Mouse (Mus musculus) small intestine, adult 2 months (tissue): Measurements from ENCODE around the gene Vgll4. TPM values are rescaled to one million over a fixed set of nuclear protein-coding genes. Genes with fewer than 3 reads are reported as not detected.

ENCODE experiments used
- H3K27ac ChIP-seq: fragments of 200-500 bp; 2 replicates; pipeline ENCODE4 v1.5.1; 2012; ENCODE audit warnings: low read depth, low read length, control low read depth, inconsistent platforms; ENCODE audit not compliant: insufficient read depth
- H3K27me3 ChIP-seq: fragments of 200-500 bp; 2 replicates; pipeline ENCODE4 v1.6.1; 2012; ENCODE audit warnings: mild to moderate bottlenecking, moderate library complexity, low read length, inconsistent platforms; ENCODE audit not compliant: control insufficient read depth, insufficient read depth
- H3K36me3 ChIP-seq: fragments of 200-500 bp; 2 replicates; pipeline ENCODE4 v1.6.1; 2012; ENCODE audit warnings: mild to moderate bottlenecking, low read length, control low read depth, inconsistent platforms; ENCODE audit not compliant: control insufficient read depth, insufficient read depth
- H3K4me1 ChIP-seq: fragments of 200-500 bp; 2 replicates; pipeline ENCODE4 v1.6.1; 2012; ENCODE audit warnings: low read length, inconsistent platforms, mixed read lengths; ENCODE audit not compliant: control insufficient read depth, insufficient read depth, insufficient read length
- H3K4me3 ChIP-seq: fragments of 200-500 bp; 2 replicates; pipeline ENCODE4 v1.5.1; 2012; ENCODE audit warnings: low read depth, mild to moderate bottlenecking, control low read depth, inconsistent platforms, low read length, moderate library complexity
- CTCF ChIP-seq: fragments of 200-500 bp; IDR thresholded peaks from 2 replicates; pipeline ENCODE4 v1.5.1; 2012; ENCODE audit warnings: low read depth, mild to moderate bottlenecking, control low read depth, inconsistent platforms, low read length, moderate library complexity, mixed read lengths; ENCODE audit not compliant: insufficient replicate concordance, insufficient read length; ENCODE audit errors: extremely low read depth
- POLR2A ChIP-seq: fragments of 200-500 bp; IDR thresholded peaks from 2 replicates; pipeline ENCODE4 v1.6.1; 2012; ENCODE audit warnings: low read depth, mild to moderate bottlenecking, control low read depth, inconsistent platforms, low read length, moderate library complexity
- WGBS: fragments of 180-500 bp; shearing (Covaris S2); methylation state at CpG from one replicate; pipeline ENCODE4 v1.1.7; 2018; 5-methylcytosine and 5-hydroxymethylcytosine counted together
- polyA plus RNA-seq: library from polyadenylated mRNA; depleted of rRNA; stranded (reverse); fragments of >200 nt; gene quantifications from 2 replicates; pipeline ENCODE4 v1.2.3, GENCODE M21; 2012

Vgll4 gene
- polyA plus RNA-seq, 1 experiment: 48.1 TPM

DNA sequence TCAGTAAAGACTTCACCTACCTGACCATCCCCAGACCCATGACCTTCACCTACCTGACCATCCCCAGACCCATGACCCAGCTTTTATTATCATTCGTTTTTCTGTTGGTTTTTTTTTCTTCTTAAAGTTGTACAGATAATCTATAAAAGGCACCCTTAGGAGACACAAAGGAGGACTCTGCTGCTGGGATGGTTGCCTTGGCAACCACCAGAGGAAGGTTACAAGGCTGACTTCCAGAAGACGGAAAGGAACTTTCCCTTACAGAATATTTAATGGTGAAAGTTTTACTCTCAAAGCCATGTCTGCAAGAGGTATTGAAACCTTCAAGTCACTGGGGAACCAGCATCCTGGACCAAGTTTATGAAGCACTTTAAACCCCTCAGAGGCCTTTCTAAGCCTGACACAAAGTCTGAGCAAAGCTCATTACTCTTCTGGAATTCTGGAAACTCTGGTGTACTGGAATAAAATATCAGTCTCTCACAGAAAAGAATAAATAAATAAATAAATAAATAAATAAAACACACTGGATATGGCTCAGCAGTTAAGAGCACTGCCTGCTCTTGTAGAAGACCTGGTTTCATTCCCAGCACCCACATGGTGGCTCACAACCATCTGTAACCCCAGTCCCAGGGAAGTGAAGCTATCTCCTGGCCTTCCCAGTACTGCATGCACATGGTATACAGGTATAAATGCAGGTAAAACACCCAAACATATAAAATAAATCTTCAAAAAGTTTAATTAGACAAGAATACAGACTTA, 3.2 kb downstream of the Vgll4 start:
- no peak overlapping the region for H3K4me3 ChIP-seq
- no peaks in the 10 kb centered on the region for H3K36me3 ChIP-seq
- H3K27ac ChIP-seq: no peak overlapping the region
- no peak for TF ChIP-seq CTCF
- TF ChIP-seq POLR2A: no peak
- no peaks in the 10 kb centered on the region for H3K27me3 ChIP-seq
- 17% methylated on average over 2 of the region's 2 CpGs for WGBS
- H3K4me1 ChIP-seq: peaks cover 18% of the 10 kb centered on the region

DNA sequence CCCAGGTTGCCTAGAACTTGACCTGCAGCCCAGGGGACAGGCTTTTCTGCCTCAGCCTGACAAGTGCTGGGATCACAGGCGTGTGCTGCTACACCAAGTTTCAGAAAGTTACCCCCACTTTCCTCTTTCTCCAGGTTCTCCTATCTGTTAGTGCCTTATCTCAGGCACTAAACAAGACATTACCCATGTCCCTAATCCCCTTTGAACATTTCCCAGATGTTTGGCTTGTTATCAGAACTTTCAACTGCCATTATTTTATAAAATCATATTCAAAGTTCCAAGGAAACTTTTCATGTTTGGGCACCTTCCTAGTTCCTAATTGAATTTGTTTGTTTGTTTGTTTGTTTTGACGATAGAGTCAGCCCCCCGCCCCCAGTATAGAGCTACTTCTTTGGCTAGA, 4.0 kb downstream of the Vgll4 start:
- H3K4me1 ChIP-seq: peaks cover 18% of the 10 kb centered on the region
- H3K4me3 ChIP-seq: no peak overlapping the region
- H3K27me3 ChIP-seq: no peaks in the 10 kb centered on the region
- H3K36me3 ChIP-seq: no peaks in the 10 kb centered on the region; the same call in 1 of the 2 replicates
- 35% methylated on average over 3 of the region's 3 CpGs for WGBS
- TF ChIP-seq POLR2A (no peak), CTCF (no peak)
- no peak overlapping the region for H3K27ac ChIP-seq

DNA sequence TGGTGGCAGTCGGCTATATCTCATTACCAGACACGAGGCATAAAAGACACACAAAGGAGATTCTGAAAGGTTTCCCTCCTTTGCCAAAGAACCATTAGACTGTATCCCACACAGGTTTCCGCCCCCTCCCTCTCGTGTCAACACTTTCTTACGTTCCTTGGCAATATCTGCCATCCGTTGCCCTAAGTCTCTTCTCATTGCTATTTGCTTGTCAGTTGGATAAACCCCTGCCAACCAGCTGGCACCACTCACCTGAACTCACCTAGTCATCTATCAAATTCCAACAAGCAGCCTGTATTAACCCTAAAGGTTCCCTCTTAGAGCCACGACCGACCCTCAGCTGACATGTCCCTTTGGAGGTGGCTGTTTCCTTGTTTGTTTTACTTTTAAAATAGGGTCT, 4.4 kb downstream of the Vgll4 start:
- H3K4me3 ChIP-seq: no peak overlapping the region
- H3K27ac ChIP-seq: no peak overlapping the region
- H3K27me3 ChIP-seq: no peaks in the 10 kb centered on the region
- H3K36me3 ChIP-seq: no peaks in the 10 kb centered on the region; the same call in 1 of the 2 replicates
- TF ChIP-seq CTCF (no peak), POLR2A (no peak)
- WGBS: 31% methylated on average over 8 of the region's 8 CpGs
- peaks cover 18% of the 10 kb centered on the region for H3K4me1 ChIP-seq

DNA sequence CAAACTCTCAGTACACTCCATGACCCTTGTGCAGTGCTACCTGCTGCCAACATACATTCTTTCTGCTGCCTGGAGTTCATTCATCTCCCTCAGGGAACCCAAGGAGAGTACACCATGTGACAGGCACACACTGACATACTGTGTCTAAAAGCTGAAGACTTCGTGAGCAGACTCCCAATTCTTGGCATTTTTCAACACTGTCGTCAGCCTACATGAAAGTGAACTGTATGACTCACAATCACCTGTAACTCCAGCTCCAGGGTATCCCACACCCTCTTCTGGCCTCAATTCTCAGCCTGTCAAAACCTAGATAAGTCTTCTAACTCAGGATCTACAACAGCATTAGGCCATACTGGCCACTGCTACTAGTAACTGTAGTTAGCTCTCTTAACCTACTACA, 5.6 kb downstream of the Vgll4 start:
- 46% methylated on average over 2 of the region's 2 CpGs for WGBS
- H3K27ac ChIP-seq: no peak overlapping the region
- H3K27me3 ChIP-seq: no peaks in the 10 kb centered on the region
- no peak overlapping the region for H3K4me3 ChIP-seq
- H3K36me3 ChIP-seq: peaks cover 2% of the 10 kb centered on the region; the same call in 1 of the 2 replicates
- H3K4me1 ChIP-seq: peaks cover 18% of the 10 kb centered on the region
- no peak for TF ChIP-seq POLR2A

DNA sequence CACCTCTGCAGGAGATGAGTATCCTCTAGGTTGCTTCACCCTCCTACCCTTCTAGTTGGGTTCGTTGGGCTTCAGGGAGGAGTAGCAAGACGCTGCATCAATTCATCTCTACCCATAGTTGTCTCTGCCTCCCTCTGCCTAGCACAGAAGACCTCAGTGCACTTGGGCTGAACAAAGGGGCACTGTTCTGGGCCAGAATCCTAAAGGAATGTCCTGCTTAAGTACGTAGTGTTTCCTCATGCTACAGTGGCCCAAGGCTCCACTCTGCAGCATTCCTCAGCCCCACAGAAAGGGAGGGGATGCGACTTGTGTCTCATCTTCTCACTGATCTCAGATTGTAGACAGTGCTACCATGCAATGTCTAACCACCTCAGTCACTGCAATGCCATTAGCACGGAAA, 6.2 kb downstream of the Vgll4 start:
- Histone ChIP-seq H3K27me3 (no peaks in the 10 kb centered on the region), H3K27ac (no peak overlapping the region), H3K4me1 (peaks cover 18% of the 10 kb centered on the region; the same call in 1 of the 2 replicates), H3K4me3 (no peak overlapping the region), H3K36me3 (peaks cover 2% of the 10 kb centered on the region; the same call in 1 of the 2 replicates)
- WGBS: 57% methylated on average over 5 of the region's 5 CpGs
- TF ChIP-seq CTCF (no peak), POLR2A (no peak)

DNA sequence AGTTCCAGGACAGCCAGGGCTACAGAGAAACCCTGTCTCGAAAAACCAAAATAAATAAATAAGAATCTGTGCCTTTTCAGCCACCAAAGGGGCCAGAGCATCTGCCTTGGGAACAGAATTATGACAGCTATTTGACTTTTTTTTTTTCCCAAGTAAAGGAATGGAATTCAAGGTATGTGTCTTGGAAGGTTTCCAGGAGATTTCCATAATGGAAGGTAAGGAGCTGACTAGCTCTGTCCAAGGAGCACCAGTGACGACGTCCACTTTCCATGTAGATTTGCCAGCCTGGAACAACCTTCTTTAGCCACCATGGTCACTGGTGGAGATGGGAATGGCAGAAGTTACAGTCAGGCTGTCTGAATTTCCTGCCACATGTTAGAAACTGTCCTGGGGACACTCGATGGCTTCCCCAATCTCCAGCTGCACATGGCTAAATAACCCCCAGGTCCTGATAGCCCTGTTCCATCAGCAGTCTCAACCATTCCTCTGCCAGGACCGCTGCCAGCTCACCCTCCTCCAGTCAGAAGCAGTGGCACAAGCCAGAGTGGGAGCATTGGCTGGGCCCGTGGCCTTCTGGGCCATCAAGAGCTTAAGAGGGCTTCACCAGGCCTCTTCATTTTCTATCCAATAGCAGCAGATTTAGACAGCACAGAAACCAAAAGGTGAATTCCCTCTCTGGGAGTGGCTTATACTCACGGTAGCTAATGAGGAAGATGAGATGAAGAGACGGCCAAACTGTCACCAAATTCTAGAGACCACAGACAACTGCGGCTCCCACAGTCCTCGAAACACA, 8.3 kb downstream of the Vgll4 start:
- Histone ChIP-seq H3K4me1 (peaks cover 16% of the 10 kb centered on the region; the same call in 1 of the 2 replicates), H3K36me3 (peaks cover 9% of the 10 kb centered on the region), H3K27ac (no peak overlapping the region), H3K27me3 (no peaks in the 10 kb centered on the region), H3K4me3 (no peak overlapping the region)
- no peak for TF ChIP-seq CTCF
- no peak for TF ChIP-seq POLR2A
- 55% methylated on average over 10 of the region's 10 CpGs for WGBS

DNA sequence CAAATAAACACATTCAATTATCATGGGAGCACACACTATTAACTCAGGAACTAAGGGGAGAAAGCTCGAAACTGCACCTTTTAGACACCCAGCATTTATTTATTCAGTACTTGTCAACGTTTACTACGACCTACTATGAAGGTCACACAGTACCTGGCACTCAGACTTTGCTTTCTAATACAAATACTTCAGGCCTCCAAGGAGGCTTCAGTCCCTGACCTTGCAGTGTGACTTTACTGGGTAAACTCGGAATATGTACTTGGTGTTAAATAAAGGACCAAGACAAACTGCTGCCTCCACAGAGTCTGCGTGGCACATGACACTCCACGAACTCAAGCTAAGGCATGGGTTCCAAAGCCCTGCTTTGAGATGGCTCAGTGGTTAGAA, 10.8 kb downstream of the Vgll4 start:
- H3K27me3 ChIP-seq: no peaks in the 10 kb centered on the region
- H3K36me3 ChIP-seq: peaks cover 10% of the 10 kb centered on the region
- no peak overlapping the region for H3K27ac ChIP-seq
- no peak for TF ChIP-seq CTCF
- no peak for TF ChIP-seq POLR2A
- H3K4me3 ChIP-seq: no peak overlapping the region
- H3K4me1 ChIP-seq: peaks cover 7% of the 10 kb centered on the region; the same call in 1 of the 2 replicates
- 59% methylated on average over 6 of the region's 6 CpGs for WGBS
